Mouse (Mus musculus) cerebellum, adult 11-12 months (tissue): ENCODE data around the gene Cyp2s1.
"Not testable (repeated sequence)": the region's sequence is repeated elsewhere in the genome, so short reads cannot be mapped to it uniquely, and the experiment has no call there.

Experiments used
- DNase-seq: peaks from one replicate; pipeline ENCODE4 v3.0.0; 2022

Cyp2s1 gene

DNA sequence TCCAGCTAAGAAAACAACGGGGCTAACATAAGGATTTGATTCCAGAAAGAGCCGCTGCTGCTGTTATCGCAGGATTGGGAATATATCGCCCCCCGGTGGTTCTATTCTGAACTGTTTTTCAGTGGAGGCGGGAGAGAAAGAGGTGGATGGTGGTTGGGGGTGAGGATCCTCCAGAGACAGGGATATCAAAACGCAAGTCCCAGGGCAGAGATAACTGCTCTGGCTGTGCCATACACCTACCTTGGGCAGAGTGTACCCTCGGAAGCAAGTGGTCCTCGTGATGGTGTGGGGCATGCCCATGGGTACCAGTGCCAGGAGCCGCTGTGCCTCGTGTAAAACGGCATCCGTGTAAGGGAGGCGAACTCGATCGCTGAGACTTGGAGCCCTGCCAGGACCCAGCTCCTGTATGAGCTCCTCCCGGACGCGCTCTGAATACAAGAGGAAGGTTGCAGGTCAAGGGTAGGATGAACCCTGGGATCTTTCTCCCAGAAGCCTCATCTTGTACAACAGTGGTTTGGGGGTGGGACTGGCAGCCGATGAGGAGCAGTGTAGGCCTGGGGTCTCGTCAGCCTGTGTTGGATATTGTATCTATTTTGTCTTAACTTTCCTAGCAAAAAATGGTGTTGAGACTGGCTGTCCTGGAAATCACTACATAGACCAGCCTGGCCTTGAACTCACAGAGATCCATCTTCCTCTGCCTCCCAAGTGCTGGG lies 10.9 kb downstream of the Cyp2s1 start:
- peak; percentile 34 for DNase-seq

GRCm38 (mm10) chr7:25804792-25805191 lies 11.9 kb downstream of the Cyp2s1 start:
- DNase-seq = no peak

- no peak for DNase-seq
Observed at GRCm38 (mm10) chr7:25803460-25803859, 13.3 kb downstream of the Cyp2s1 start.

- DNase-seq = no peak
Observed at GRCm38 (mm10) chr7:25802241-25803125, 14.2 kb downstream of the Cyp2s1 start.

DNA sequence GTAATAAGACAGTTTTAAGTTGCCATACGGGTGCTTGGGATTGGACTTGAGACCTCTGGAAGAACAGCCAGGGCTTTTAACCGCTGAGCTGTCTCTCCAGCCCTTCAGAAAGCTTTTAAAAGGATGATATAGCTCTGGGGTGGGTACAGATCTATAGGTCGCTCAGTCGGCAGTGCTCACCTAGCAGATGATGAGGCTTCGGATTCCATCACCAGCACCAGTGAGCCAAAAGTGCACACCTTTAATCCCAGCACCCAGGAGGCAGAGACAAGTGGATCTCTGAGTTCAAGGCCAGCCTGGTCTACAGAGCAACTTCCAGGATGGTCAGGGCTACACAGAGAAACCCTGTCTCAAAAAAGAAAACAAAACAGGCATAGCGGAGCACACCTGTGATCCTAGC lies 15.7 kb downstream of the Cyp2s1 start:
- no peak for DNase-seq

DNA sequence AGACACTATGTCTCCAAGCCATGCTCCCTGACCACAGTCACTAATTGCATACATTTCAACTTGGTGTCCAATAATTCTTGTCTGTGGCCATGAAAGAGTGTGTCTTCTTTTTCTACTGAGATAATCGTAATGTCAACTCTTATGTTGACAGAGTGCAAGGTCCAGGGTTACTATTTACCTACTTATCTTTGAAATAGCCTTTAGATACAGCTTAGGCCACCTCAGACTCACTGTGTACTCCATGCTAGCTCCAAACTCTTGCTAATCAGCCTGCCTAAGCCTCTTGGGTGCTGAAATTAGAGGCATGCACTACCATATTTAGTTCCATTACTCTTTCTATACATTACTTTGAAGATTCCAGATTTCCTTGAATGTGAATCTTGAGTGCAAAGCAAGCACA lies 17.3 kb downstream of the Cyp2s1 start:
- DNase-seq = no peak

- no peak for DNase-seq
Observed at GRCm38 (mm10) chr7:25798540-25798939, 18.2 kb downstream of the Cyp2s1 start.

- DNase-seq = no peak
Observed at GRCm38 (mm10) chr7:25794775-25795174, 21.9 kb downstream of the Cyp2s1 start.

DNA sequence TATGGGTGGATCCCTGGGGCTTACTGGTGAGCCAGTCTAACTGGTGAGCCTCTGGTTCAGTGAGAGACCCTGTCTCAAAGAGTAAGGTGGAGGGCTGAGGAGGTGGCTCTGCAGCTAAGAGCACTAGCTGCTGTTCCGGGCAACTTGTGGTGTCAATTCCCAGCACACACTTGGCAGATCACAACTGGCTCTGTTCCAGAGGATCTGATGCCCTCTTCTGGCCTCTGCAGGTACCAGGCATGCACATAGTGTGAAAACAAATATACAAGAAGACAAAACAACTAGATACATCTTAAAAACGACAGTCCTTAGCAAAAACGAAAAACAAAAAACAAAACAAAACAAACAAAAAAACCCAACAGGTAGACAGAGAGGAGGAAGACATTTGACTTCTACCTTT lies 23.0 kb downstream of the Cyp2s1 start:
- DNase-seq = no peak

GRCm38 (mm10) chr7:25792966-25793365 lies 23.7 kb downstream of the Cyp2s1 start:
- not testable (repeated sequence) for DNase-seq

DNA sequence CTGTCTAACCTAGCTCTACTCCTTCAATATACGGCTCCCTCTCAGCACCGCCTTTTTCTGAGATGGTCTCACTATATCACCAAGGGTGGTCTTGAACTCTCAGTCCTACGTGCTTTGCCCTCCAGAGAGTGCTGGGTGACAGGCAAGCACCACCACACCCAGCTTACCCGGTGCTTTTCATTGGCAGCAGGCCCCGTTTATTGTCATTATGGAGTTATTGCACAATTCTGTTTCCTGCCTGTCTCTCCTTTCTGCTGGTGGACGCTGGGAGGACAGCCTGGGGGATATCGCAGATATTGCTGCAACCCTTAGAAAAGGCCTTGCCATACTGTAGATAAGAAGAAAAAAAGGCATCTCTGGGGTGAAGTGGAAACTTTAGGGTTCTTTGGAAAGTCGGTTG lies 26.1 kb downstream of the Cyp2s1 start:
- DNase-seq = no peak

- no peak for DNase-seq
Observed at GRCm38 (mm10) chr7:25789129-25789440, 27.6 kb downstream of the Cyp2s1 start.

- DNase-seq = peak; percentile 28
Observed at GRCm38 (mm10) chr7:25788220-25789128, 28.2 kb downstream of the Cyp2s1 start, which contains the start of gene Axl. Gene Axl (minus strand): TSS chr7:25788705.

DNA sequence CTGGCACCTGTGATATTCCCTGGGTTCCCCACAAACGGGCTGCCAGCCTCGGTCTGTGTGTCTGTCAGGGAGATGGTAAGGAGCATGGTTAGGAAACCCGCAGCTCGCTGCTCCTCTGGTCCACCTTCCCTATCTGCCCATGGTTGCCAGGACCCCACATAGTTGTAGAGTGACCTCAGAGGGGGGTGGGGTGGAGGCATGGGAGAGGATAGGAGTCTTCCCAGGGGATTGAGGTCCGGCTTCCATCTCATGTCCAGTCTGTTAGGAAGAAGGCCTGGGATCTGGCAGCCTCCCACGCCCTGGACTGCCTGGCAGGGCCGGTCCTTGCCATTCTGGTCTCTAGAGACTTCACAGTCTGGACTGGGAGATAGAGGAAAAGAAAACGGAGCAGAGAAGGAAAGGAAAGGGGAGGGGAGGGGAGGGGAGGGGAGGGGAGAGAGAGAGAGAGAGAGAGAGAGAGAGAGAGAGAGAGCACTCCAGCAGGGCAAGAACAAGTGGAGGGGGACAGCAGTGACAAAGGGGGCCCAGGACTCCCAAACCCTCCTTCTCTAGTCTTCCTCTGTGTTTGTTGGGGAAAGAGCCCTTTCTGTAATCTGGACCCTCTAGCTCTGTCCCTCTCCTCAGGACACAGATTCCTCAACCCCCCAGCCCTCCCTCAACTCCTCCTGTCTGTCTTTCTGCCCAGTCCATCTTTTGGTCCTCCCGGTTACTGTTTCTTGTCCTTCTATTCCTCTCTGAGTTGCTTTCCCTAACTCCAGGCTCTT lies 29.1 kb downstream of the Cyp2s1 start:
- DNase-seq = no peak

DNA sequence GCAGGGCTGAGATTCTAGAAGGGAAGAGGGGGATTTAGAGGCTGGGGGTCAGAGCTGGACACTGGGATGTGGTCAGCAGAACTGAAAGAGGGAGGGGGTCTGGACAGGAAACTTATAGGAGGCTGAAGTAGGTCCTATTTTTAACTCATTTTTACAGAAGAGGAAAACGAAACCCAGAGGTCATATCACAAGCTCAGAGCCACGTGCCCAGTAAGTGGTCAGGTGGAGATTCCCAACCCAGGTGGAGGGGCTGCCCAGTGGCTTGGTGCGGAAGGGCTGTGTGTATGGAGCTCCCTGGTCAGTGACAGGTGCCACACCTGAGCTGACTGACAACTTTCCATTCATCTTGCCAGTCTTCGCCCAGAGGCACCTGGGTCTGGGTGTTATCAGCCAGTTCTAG lies 29.7 kb downstream of the Cyp2s1 start:
- no peak for DNase-seq

DNA sequence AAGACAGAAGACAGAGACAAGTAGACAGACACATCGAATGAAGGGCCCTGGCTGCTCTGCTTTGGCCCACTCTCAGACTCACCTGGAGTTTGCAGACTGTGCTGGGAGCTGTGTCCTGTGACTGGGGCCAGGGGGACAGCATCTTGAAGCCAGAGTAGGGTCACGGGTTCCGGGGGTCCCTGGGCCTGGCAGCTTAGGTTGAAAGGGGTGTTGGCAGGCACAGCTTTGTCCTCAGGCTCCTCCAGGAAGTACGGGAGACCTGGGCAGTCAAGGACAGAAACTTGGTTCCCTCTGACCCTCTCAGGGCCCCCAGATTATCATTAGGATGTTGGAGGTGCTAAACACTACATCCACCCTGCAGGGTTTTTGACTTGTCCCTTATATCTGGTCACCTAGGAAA lies 31.0 kb downstream of the Cyp2s1 start:
- no peak for DNase-seq

DNA sequence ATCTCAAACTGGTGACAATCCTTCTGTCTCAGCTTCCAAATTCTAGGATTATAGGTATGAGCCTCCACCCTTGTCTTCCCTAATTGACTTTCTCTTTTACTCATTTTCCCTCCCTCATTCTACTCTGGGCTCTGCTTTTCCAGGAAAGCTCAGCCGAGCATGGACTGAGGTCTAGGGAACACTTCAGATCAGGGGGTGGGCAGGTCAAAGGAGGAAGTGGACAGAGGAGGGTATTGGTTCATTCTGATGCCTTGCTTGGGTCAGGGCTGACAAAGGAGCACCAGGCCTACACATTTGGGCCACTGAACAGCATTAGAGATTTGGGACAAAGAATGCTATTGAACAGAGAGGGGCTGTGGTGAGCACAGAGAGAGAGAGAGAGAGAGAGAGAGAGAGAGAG lies 31.9 kb downstream of the Cyp2s1 start:
- no peak for DNase-seq

DNA sequence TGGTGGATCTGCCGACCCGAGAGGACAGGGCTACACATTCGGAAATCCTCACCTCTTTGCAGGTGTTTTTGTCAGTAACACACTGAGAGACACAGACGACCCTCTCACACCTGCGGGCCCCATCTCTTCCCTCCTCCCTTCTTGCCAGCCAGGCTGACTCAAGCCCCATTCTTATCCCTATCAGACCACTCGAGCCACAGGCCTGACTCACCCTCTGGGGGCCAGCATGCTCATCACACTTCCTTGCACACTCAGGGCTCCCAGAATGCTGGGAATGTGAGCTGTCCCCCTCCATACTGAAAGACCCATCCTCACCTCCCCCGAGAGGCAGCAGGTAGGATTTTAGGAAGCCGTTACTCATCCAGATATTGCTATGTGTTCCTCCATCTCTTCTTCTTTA lies 33.0 kb downstream of the Cyp2s1 start:
- DNase-seq = no peak

DNA sequence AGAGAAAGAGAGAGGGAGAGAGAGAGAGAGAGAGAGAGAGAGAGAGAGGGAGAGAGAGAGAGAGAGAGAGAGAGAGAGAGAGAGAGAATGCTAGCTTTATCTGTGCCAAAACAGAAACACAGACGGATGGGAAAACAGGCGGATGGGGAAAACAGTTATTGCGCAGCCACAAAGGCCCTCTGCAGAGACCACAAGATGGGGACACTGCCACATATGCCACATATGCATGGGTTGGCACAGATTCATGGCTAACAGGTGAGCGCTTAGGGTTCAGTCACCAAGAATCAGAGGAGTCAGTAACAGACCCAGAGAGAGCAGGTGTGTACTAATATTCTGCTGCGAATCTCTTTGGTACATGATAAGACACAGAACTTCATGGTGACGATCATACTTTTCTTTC lies 34.0 kb downstream of the Cyp2s1 start:
- DNase-seq = no peak

DNA sequence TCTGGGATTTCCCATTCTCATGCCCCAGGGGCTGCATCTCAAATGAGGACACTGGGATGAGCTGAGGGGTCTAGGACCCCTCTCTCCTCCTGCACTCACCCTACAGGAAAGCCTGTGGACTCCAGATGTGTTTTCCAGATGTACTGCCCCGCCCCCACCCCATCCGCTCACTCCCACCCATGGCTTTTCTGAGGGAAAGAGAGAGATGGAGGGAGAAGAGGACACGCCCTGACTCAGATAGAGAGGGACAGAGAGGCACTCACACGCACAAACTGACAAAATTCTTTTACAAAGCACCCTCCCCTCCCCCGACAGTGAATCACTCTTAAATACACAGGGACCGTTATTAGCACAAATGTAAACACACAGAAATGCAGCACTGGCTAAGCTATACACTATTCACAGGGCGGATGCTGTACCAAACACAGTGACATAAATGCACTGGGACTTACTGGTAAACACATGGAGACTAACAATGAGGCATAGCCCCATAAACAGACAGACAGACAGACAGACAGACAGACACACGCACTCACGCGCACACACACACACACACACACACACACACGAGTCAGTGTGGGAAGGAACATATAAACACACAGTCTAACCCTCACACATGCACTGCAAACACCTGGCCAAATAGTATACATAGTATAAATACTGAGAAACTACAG lies 34.6 kb downstream of the Cyp2s1 start:
- no peak for DNase-seq

DNA sequence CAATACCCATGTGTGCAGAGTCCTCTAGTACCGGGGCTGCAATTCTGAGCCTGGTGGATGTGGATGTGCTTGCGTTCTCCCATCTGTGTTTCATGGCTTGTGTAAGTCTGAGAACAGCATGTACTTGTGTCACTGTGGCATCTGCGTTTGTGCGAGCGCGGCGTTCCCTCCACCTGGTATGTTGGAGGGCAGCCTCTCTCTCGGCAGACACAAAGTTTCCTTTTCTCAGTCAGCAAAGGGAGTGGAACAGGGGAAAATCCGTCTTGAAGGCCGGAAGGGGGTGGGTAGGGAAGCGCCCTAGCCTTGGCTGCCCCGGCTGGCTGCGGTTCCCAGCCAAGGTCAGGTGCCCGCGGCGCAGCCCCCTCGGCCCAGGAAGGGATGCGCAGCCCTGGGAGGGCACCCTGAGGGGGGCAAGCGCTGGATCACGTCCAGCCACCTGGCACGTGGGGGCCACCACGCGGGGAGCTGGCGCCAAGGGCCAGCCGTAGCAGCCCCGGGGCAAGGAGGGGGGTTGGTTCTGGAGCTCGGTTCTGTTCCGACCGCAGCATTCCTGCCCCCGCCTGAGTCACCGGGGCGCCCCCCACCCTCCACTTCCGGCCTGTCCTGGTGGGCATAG lies 35.3 kb downstream of the Cyp2s1 start:
- no peak for DNase-seq

- no peak for DNase-seq
Observed at GRCm38 (mm10) chr7:25780753-25781152, 36.0 kb downstream of the Cyp2s1 start.
